8 mouse cellular contexts compared by ENCODE assay signal in the genomic region with DNA sequence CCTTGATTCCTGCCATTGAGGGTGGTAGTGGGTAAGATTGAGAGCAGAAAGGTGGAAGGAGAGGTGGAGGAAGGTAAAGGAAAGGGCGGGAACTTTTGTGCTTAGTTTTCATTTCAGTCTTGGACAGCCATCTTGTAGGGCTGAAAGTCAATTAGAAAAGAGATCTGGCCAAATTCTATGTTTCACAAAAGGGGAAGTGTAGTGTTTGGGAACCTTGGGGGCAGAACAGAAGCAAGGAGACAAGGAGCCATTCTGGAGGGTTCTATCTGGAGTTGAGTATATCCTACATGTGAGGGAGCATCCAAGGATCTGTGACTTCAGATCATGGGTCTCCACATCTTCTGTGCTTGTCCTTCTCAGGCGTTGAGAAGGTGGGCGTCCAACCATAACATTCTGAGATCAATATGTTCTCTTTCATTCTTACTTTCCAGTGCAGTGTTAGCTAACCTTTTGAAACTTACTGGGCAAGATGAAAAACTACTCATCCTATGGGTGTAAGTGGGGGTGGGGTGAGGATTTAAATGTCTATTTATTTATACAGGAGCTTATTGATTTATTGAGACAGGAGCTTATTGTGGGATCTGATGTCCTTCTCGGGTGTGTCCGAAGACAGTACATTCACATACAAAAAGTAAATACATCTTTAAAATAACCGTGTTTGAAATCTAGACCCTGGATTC. TPM values are rescaled to one million over a fixed set of nuclear protein-coding genes. Genes with fewer than 3 reads are reported as not detected.
A peak's percentile ranks its signal among the peaks of the same experiment; 100 is the strongest.
DNase-seq lines count a peak whose midpoint lies in the region; ATAC-seq and TF ChIP-seq lines count a peak whose summit lies in the region.

No protein-coding gene starts in this region.

- DNase-seq in liver, adult 2 months (ENCODE audit: extremely low read depth, low read depth, low spot score): no peak
- no peak for DNase-seq in liver
- DNase-seq in c-Kit-positive CD71-positive TER-119-negative erythroid progenitor cells, embryonic 14.5 days (ENCODE audit: low read depth): peak; percentile 14
- no peak for DNase-seq in hindbrain, embryonic 14.5 days (ENCODE audit: low spot score)
- DNase-seq in adrenal gland, postnatal 14 days: no peak
- DNase-seq in spleen, adult 12 weeks (ENCODE audit: low spot score): no peak
- no peak for DNase-seq in right cerebral cortex, adult 18-20 months

- ATAC-seq in hindbrain, embryonic 14.5 days (ENCODE audit: low FRiP score): no peak; the same call in 1 of the 2 replicates

- H3K4me2 ChIP-seq in hindbrain, embryonic 14.5 days (replicated peaks): peak overlapping the region; percentile 91
- peak overlapping the region; percentile 79 for H3K4me2 ChIP-seq in myocyte (ENCODE audit: low read depth)

- H3K4me1 ChIP-seq in liver, adult 2 months (ENCODE audit: control insufficient read depth, insufficient read depth, low read length): peaks cover 13% of the 10 kb centered on the region
- H3K4me1 ChIP-seq in hindbrain, embryonic 14.5 days (replicated peaks; ENCODE audit: control insufficient read depth, insufficient read depth, low read length): peaks cover 22% of the 10 kb centered on the region

- no peaks in the 10 kb centered on the region for H3K36me3 ChIP-seq in liver, adult 2 months (ENCODE audit: control insufficient read depth, insufficient read depth, low read length)
- no peaks in the 10 kb centered on the region for H3K36me3 ChIP-seq in hindbrain, embryonic 14.5 days (replicated peaks; ENCODE audit: control insufficient read depth, insufficient read depth)
- no peaks in the 10 kb centered on the region for H3K36me3 ChIP-seq in myocyte (ENCODE audit: control insufficient read depth, insufficient read depth)

- peak overlapping the region; percentile 70 for H3K4me3 ChIP-seq in liver, adult 2 months (ENCODE audit: insufficient read depth, low read depth, low read length)
- H3K4me3 ChIP-seq in hindbrain, embryonic 14.5 days (replicated peaks; ENCODE audit: low read length): peak overlapping the region; percentile 89
- peak overlapping the region; percentile 98 for H3K4me3 ChIP-seq in myocyte

- peak overlapping the region; percentile 86 for H3K9ac ChIP-seq in liver, adult 2 months (ENCODE audit: low read depth, low read length)
- peak overlapping the region; percentile 86 for H3K9ac ChIP-seq in hindbrain, embryonic 14.5 days

- TF ChIP-seq POLR2A in liver, adult 2 months (IDR thresholded peaks at IDR 0.05; ENCODE audit: extremely low read depth, insufficient read depth, low read length): no peak
- TF ChIP-seq POLR2A in myocyte (IDR thresholded peaks at IDR 0.05; ENCODE audit: insufficient read length, low read depth): no peak

- H3K27me3 ChIP-seq in liver, adult 2 months (ENCODE audit: control insufficient read depth, insufficient read depth, low read length): no peaks in the 10 kb centered on the region
- no peaks in the 10 kb centered on the region for H3K27me3 ChIP-seq in hindbrain, embryonic 14.5 days (ENCODE audit: control insufficient read depth, insufficient read depth, low read length)
- no peaks in the 10 kb centered on the region for H3K27me3 ChIP-seq in myocyte (ENCODE audit: control insufficient read depth, insufficient read depth, insufficient read length)

- no peaks in the 10 kb centered on the region for H3K9me3 ChIP-seq in hindbrain, embryonic 14.5 days (ENCODE audit: control insufficient read depth, low read length)

- H3K79me2 ChIP-seq in liver, adult 2 months (ENCODE audit: control insufficient read depth, insufficient read depth, low read length): peaks cover 22% of the 10 kb centered on the region
- peaks cover 41% of the 10 kb centered on the region for H3K79me2 ChIP-seq in myocyte (ENCODE audit: control insufficient read depth, insufficient read depth)

- TF ChIP-seq CTCF in liver, adult 2 months (IDR thresholded peaks at IDR 0.05; ENCODE audit: low read depth, low read length): no peak

- 43% methylated on average over 6 of the region's 6 CpGs for WGBS in liver, adult 2 months
- 54% methylated on average over 6 of the region's 6 CpGs for WGBS in hindbrain, embryonic 14.5 days

- peak overlapping the region; percentile 87 for H3K27ac ChIP-seq in liver, adult 2 months (replicated peaks; ENCODE audit: insufficient read depth, low read depth, low read length)
- peak overlapping the region; percentile 94 for H3K27ac ChIP-seq in hindbrain, embryonic 14.5 days

- peak overlapping the region; percentile 93 for H3ac ChIP-seq in myocyte (ENCODE audit: control insufficient read depth, insufficient read length)

TF ChIP-seq in myocyte, 11 proteins besides CTCF, POLR2A, EP300 and RAD21:
- no peak for TF ChIP-seq SRF (IDR thresholded peaks at IDR 0.05; ENCODE audit: control insufficient read depth, insufficient read length, low read depth)
- no peak for TF ChIP-seq TCF12 (IDR thresholded peaks at IDR 0.05; ENCODE audit: insufficient read depth, poor library complexity, severe bottlenecking)
- no peak for TF ChIP-seq REST (IDR thresholded peaks at IDR 0.05; ENCODE audit: insufficient read depth, insufficient read length)
- TF ChIP-seq POLR2AphosphoS2 (IDR thresholded peaks at IDR 0.05; ENCODE audit: insufficient read length, low read depth): no peak
- no peak for TF ChIP-seq MYOG (IDR thresholded peaks at IDR 0.05; ENCODE audit: control insufficient read depth in 1 of 3, insufficient read depth in 1 of 3, insufficient read length in 2 of 3, low read depth in 2 of 3)
- TF ChIP-seq CEBPB (IDR thresholded peaks at IDR 0.05; ENCODE audit: insufficient read depth, poor library complexity, severe bottlenecking): no peak
- no peak for TF ChIP-seq E2F4 (IDR thresholded peaks at IDR 0.05; ENCODE audit: insufficient read depth)
- no peak for TF ChIP-seq TCF3 (IDR thresholded peaks at IDR 0.05; ENCODE audit: insufficient read length, low read depth)
- no peak for TF ChIP-seq MAX (IDR thresholded peaks at IDR 0.05; ENCODE audit: low read depth)
- TF ChIP-seq USF1 (IDR thresholded peaks at IDR 0.05; ENCODE audit: low read depth): no peak
- no peak for TF ChIP-seq MYOD1 (IDR thresholded peaks at IDR 0.05; ENCODE audit: control insufficient read depth in 1 of 3, insufficient read length in 2 of 3, low read depth in 2 of 3)
TF ChIP-seq in myocyte: peak in this region for 0.

RNA-seq across cellular contexts. Expression of a gene that starts 0.5 kb away (rescaled TPM):
- total RNA-seq in liver, adult 2 months (2014; rRNA removed): 113 and 163 TPM in 2 replicates
- 19.7 and 23.8 TPM in 2 replicates for polyA plus RNA-seq in liver, adult 2 months (2012; rRNA removed)
- polyA plus RNA-seq in hindbrain, embryonic 14.5 days (2014; fragmentation: Nextera tagmentation; extraction: Ambion mirVana): 304 and 306 TPM in 2 replicates
- 75.2 TPM for polyA plus RNA-seq in myocyte (2012; fragmentation: generic; extraction: Trizol)
- total RNA-seq in adrenal gland, postnatal 14 days (2021): 126 and 133 TPM in 2 replicates

RNA-seq across cellular contexts. Expression of a gene that starts 0.8 kb away (rescaled TPM):
- 2.7 TPM in 1 of 2 replicates, not detected in the other for total RNA-seq in liver, adult 2 months (2014; rRNA removed)
- polyA plus RNA-seq in liver, adult 2 months (2012; rRNA removed): not detected in 2 replicates
- polyA plus RNA-seq in hindbrain, embryonic 14.5 days (2014; fragmentation: Nextera tagmentation; extraction: Ambion mirVana): not detected in 2 replicates
- polyA plus RNA-seq in myocyte (2012; fragmentation: generic; extraction: Trizol): 0.40 TPM
- total RNA-seq in adrenal gland, postnatal 14 days (2021): not detected in 2 replicates
